Mouse (Mus musculus): ENCODE measurements at regions not wholly inside any gene's neighbourhood (a gene's known extent, or its start where the extent isn't known, plus 50 kb on each side); places are given as distances from the start of the nearest gene placed in this dataset. TPM values are rescaled to one million over a fixed set of nuclear protein-coding genes. Genes with fewer than 3 reads are reported as not detected.

GRCm38 (mm10) chr1:46968361-46968760 is 75.7 kb upstream of the Slc39a10 start:
- Histone ChIP-seq H3K4me1 (replicated peaks) (no peaks in the 10 kb centered on the region; the same call in 1 of the 2 replicates), H3K36me3 (no peaks in the 10 kb centered on the region), H3K27ac (no peak overlapping the region), H3K4me2 (no peak overlapping the region), H3K9me3 (replicated peaks) (no peaks in the 10 kb centered on the region), H3K9ac (no peak overlapping the region), H3K27me3 (no peaks in the 10 kb centered on the region), H3K4me3 (no peak overlapping the region)
- ATAC-seq (replicated peaks; ENCODE audit: insufficient number of reproducible peaks, insufficient read depth, low FRiP score, low read depth), result no peak
- 62% methylated on average over 3 of the region's 3 CpGs for WGBS

GRCm38 (mm10) chr1:46966917-46967266 is 74.2 kb upstream of the Slc39a10 start:
- H3K4me3 ChIP-seq, result no peak overlapping the region
- H3K9me3 ChIP-seq (replicated peaks), result no peaks in the 10 kb centered on the region
- no peaks in the 10 kb centered on the region for H3K36me3 ChIP-seq
- WGBS, result 62% methylated on average over 3 of the region's 3 CpGs
- H3K4me2 ChIP-seq, result no peak overlapping the region
- H3K4me1 ChIP-seq (replicated peaks), result no peaks in the 10 kb centered on the region; the same call in 1 of the 2 replicates
- no peak overlapping the region for H3K9ac ChIP-seq
- H3K27ac ChIP-seq, result no peak overlapping the region
- H3K27me3 ChIP-seq, result no peaks in the 10 kb centered on the region
- ATAC-seq (replicated peaks; ENCODE audit: insufficient number of reproducible peaks, insufficient read depth, low FRiP score, low read depth), result no peak

GRCm38 (mm10) chr1:46965996-46966916 is 73.6 kb upstream of the Slc39a10 start:
- Histone ChIP-seq H3K27ac (no peak overlapping the region), H3K4me3 (no peak overlapping the region), H3K27me3 (no peaks in the 10 kb centered on the region), H3K9ac (no peak overlapping the region), H3K4me2 (no peak overlapping the region), H3K4me1 (replicated peaks) (no peaks in the 10 kb centered on the region; the same call in 1 of the 2 replicates), H3K9me3 (replicated peaks) (no peaks in the 10 kb centered on the region), H3K36me3 (no peaks in the 10 kb centered on the region)
- 45% methylated on average over 5 of the region's 5 CpGs for WGBS
- no peak for ATAC-seq (replicated peaks; ENCODE audit: insufficient number of reproducible peaks, insufficient read depth, low FRiP score, low read depth)

- H3K4me1 ChIP-seq (replicated peaks), result no peaks in the 10 kb centered on the region
- no peaks in the 10 kb centered on the region for H3K36me3 ChIP-seq
- no peak overlapping the region for H3K27ac ChIP-seq
- no peaks in the 10 kb centered on the region for H3K27me3 ChIP-seq
- H3K4me2 ChIP-seq, result no peak overlapping the region
- 84% methylated on average over 5 of the region's 5 CpGs for WGBS
- H3K4me3 ChIP-seq, result no peak overlapping the region
- H3K9ac ChIP-seq, result no peak overlapping the region
- H3K9me3 ChIP-seq (replicated peaks), result no peaks in the 10 kb centered on the region
- ATAC-seq (replicated peaks; ENCODE audit: insufficient number of reproducible peaks, insufficient read depth, low FRiP score, low read depth), result no peak
Observed at GRCm38 (mm10) chr1:46963973-46964727, 71.5 kb upstream of the Slc39a10 start.

Small RNA genes in the stretch of these regions (microRNA-seq; reads per million reads assigned to microRNA genes)
- gene Mir6350, result not detected
